Mouse (Mus musculus): ENCODE results near the gene Zfp771.
"Not testable (repeated sequence)": the region's sequence is repeated elsewhere in the genome, so short reads cannot be mapped to it uniquely, and the experiment has no call there.

Gene Zfp771

DNA sequence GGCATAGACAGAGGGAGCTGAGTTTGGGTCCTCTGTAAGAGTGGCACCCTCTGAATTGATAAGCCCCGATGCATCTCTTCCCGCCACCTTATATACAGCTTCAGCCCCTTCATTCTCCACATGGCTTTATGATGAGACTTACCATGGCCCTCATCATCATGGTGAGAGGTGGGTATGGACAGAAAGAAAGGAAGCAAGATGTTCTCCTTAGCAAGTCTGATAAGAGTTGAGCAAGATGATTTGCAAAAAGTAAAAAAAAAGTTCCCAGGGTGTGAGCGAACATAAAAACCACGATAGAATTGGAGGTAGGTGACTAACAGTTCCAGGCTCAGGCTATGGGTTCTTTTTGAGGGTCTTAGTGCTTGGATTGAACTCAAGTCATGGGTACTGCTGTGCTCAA lies 25.4 kb upstream of the Zfp771 start:
- DNase-seq: no peak

DNA sequence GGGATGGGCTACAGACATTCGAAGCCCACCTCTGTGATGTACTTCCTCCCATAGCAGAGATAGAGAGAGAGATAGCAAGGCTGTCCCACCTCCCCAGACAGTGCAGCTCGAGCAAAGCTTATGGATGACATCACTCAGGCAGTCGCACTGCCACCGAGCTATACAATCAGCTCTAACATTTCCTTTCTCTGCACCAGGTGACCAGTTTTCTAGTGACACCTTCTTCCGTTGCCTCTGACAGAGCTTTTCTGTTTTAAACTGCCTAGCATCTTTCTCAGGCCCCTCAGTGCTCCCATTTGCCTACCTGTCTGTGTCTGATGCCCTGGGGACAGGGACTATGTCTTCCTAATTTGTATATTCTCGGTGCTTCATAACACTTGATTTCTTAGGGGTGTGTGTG lies 23.6 kb upstream of the Zfp771 start:
- no peak for DNase-seq

DNA sequence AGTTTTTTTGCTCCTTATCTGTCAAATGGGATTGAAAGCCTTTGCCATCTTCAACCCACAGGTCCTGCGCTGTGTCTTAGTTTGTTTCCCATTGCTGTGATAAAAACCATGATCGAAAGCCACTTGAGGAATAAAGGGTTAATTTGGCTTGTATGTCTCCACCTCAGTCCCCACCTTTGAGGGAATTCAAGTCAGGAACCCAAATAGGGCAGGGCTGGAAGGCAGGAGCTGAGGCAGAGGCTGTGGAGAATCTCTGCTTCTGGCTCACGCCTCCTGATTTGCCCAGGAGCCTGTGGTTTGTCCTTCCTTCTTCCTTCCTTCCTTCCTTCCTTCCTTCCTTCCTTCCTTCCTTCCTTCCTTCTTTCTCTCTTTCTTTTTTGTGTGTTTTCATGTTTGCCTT lies 21.0 kb upstream of the Zfp771 start:
- DNase-seq: no peak

DNA sequence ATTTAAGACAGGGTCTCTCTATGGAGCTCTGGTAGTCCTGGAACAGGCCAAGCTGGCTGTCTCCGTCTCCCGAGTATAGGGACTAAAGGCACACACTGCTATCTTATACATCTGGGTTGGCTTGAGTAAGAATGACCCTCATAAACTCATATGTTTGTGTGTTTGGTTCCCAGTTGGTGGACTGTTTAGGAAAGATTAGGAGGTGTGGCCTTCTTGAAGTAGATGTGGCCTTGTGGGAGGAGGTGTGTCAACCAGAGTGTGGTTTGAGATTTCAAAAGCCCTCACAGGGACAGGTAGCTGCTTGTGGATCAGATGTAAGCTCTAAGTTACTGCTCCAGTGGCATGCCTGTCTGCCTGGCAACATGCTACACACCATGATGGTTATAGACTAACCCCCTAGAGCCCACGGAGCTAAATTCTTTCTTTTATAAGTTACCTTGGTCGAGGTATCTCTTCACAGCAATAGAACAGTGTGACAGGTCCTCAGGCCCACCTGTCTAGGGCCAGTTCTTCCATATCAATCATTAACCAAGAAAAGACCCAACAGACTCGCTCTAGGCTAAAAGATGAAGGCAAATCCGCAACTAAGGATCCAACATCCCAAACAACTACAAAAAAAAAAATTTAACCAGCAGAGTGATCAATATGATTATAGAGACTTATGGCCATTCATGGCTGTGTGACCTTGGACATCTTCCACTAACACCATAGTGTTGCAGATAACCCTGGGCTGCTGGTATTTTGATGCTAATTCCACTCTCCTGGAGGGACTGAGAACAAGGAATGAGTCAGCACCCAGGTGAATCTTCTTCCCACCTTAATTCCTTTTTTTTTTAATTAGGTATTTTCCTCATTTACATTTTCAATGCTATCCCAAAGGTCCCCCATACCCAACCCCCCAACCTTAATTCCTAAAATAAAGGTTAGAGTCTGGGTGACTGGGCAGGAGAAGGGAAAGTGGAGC lies 20.3 kb upstream of the Zfp771 start:
- no peak for DNase-seq

DNA sequence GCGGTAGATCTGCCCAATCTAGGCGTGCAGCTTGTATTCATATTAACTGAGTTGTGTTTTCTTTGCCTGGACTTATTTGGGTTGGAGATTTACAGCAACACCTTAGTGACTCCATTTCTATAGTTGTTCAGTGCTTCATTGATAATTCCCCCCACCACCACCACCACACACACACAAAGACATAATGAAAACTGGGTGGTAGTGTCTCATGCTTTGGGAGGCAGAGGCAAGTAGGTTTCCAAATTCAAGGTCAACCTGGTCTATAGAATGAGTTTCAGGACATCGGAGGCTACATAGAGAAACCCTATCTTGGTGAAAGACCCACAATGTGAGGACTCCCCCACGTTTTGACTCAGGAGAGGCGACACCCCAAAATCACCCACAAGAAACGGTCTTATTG lies 19.5 kb upstream of the Zfp771 start:
- no peak for DNase-seq

DNA sequence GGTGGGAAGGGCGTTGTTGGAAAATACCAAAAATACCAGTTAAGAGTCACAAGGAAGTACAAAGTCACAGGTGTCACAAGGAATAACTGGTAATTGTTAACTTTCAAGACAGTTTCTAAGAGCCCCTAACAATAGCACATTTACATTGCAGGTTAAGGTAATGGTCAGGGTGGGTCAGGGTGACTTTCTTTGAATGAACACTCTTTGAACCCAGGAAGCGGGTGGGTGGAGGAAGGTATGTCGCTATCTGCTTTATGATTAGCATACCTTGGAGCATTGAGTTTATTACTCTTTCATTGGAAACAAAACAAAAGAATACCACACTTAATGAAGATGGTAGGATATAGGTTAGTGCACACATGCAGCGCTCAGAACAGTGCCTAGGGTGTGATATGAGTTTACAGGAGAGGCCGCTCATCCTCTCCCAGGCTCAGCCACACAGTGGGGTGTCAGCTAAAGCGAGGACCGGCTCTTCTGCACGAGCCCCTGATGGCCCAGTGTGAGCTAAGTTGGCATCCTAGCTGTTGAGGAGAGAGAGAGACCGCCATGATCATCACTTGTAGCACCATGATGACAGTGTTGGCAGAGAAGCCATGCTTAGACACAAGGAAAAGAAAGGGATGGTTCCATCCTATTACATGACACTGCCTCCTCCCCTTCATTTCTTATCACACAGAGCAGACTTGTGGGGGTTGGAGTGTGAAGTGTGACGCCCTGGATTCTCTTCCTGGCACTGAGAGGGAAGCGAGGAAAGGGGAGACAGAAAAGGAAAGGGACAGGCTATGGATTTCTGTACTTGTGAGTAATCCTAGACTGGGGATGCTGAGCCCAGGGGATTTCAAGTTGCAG lies 18.7 kb upstream of the Zfp771 start:
- no peak for DNase-seq

DNA sequence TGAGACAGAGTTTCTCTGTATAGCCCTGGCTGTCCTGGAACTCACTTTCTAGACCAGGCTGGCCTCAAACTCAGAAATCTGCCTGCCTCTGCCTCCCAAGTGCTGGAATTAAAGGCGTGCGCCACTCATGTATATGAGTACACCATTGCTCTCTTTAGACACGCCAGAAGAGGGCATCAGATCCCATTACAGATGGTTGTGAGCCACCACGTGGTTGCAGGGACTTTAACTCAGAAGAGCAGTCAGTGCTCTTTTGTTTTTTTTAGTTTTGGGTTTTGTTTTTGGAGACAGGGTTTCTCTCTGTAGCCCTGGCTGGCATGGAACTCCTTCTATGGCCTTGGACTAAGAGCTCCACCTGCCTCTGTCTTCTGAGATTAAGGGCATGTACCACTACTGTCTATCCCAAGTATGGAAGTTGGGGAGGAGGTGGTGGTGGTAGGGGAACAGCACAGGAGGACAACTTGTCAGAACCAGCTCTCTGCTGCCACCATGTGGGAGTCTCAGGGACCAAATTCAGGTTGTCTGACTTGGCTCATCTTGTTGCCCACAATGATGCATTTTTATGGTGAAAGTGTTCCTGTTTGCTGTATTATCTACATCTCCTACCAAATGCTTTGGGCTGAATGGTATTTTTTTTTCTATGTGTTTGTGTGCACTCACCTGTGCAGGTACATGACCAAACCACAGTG lies 15.3 kb upstream of the Zfp771 start:
- peak; percentile 86 for DNase-seq

DNA sequence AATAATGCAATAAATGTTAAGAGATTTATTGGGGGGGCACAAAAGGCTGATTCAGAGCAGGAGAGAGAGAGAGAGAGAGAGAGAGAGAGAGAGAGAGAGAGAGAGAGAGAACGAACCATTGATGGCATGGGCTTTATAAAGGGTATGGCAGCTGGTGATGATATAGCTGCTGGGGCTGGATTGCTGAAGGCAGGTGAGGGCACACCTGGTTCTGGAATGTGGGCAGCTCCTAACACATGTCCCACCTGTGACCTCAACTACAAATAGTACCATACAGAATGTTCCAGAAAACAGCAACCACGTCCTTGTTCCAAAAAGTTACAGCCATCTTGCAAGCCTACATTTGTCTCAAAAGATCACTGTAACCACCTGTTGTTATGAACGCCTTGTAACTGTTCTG lies 12.7 kb upstream of the Zfp771 start:
- no peak for DNase-seq

DNA sequence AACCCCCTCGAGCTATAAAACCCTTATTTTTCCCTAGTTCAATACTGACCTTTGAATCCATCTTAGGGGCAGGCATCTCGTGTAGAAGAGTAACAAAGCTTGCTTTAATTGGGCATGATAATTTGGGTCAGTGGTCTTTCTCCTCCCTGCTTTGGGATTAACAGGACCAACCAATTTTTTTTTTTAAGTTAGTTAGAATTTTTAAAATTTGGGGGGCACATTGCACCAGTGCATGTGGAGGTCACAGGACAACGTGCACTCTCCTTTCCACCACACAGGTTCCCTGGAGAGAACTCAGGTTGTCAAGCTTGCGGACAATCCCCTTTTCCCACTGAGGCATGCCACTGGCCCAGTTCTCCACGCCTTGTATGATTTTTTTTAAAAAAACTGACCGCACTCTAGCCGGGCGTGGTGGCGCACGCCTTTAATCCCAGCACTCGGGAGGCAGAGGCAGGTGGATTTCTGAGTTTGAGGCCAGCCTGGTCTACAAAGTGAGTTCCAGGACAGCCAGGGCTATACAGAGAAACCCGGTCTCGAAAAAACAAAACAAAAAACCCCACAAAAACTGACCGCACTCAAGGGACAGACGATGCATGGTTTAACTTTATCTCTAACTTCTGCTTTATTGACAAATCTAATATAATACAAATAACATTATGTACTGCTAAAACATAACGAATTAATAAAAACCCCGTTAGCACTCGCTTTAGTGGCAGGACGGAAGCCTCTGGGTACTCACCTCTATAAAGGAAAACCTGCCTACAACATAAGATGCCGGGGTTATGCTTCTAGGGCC lies 12.1 kb upstream of the Zfp771 start:
- DNase-seq: no peak

DNA sequence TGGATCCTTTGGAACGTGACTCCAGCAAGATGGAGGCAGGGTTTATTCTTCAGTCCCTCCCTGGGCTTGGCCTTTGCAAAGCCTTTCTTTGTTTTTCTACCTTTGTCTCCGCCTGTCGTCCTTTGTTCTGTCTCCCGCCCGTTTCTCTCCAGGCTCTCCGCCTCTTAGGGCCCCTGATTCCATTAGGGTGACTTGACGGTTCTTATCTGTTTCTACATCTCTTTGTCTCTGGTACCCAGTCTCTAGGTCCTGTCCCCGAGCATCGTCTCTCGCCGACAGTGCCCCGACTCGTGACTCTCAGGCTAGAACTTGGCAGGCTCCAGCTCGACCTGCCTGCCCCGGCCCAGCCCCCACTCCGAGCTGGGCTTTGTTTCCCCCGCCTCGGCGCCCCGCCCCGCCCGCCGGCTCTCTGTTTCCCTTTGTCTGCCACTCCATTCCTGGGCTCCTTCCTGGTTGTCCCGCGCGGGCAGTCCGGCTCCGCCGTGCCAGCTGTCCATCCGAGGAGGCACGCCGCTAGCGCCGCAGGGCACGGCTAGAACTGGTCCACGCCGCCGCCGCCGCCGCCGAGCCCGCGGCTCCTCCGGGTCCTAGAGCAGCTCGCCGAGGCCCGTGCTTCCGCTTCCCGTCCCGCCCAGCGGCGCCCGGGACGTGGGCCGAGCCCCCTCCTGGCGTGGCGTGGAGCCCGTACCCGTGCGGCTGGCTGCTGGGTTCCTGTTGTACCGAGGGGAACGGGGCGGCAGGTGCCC lies 11.3 kb upstream of the Zfp771 start, which contains the start of the genes Zfp553 and Sept1:
Zfp553 (plus strand) TSS at position 440 of the 746 bp plus-strand sequence.
Sept1 (minus strand) TSS at position 509 of the 746 bp plus-strand sequence.
- peak; percentile 96 for DNase-seq

DNA sequence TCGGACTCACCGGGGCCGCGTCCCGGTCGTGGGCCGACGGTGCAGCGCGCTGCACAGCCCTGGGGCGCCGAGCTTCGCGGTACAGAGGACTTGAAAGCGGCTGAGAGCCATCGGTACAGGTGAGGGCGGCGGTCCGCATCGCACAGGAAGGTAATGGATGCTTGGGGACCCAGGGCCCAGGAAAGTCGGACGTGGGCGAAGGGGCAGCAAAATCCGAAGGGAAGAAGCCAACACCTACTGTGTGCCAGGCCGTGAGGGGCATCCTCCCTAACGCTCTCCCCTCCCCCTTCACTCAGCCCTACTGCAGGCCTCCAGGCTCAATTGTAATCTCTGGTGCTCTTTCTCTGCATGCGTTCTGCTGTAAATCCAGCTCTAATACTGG lies 10.7 kb upstream of the Zfp771 start:
- DNase-seq: no peak

DNA sequence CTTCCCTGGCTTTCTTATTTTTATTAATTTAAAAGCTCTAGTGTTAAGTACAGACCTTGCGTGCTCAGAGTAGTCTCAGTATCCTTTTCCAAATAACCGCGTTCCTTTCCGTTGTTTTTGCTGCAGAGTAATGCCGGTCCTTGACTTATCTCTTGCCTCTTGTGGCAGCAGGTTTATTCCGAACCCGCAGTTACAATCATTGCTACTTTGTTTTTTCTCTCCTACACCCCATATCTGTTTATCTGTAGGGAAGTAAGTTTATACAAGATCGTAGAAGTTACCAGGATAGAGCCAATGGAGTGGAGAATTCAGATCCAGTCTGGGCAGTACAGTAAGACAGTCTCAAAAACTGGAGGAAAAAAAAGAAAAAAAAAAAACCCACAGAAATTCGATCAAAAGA lies 10.3 kb upstream of the Zfp771 start:
- no peak for DNase-seq

DNA sequence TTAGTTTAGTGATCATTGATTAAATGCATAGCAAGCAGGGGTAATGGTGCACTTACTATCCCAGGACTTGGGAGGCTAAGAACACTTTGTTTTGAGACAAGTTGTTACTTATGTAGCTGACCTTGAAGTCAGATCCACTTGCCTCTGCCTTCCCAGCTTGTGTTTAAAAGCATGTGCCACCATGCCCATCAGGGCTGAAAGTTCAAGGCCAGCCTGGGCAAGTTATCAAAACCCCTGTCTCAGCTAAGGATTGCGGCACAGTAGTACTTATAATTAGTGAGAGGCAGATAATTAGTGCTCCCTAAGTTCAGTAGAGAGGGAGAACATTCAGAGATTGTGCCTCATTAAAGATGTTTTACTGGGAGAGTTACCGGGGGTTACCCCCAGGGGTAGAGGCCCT lies 9.3 kb upstream of the Zfp771 start:
- DNase-seq: no peak

DNA sequence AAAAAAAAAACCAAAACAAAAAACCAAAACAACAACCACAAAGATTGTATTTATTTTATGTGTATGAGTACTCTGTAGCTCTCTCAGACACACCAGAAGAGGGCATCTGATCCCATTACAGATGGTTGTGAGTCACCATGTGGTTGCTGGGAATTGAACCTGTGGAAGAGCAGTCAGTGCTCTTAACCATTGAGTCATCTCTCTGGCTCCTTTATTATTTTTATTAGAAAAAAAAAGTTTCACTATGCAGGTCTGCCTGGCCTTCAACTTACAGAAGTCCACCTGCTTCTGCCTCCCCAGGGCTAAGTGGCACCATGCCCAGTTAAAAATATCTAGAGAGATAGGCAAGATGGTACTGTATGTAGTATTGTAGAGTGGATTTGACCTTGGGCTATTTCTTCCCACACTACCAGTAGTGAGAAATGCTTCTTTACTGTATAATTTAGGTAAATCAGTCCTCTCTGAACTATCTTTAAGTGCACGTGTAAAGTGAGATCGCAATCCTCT lies 660 bp upstream of the Zfp771 start:
- no peak for DNase-seq

DNA sequence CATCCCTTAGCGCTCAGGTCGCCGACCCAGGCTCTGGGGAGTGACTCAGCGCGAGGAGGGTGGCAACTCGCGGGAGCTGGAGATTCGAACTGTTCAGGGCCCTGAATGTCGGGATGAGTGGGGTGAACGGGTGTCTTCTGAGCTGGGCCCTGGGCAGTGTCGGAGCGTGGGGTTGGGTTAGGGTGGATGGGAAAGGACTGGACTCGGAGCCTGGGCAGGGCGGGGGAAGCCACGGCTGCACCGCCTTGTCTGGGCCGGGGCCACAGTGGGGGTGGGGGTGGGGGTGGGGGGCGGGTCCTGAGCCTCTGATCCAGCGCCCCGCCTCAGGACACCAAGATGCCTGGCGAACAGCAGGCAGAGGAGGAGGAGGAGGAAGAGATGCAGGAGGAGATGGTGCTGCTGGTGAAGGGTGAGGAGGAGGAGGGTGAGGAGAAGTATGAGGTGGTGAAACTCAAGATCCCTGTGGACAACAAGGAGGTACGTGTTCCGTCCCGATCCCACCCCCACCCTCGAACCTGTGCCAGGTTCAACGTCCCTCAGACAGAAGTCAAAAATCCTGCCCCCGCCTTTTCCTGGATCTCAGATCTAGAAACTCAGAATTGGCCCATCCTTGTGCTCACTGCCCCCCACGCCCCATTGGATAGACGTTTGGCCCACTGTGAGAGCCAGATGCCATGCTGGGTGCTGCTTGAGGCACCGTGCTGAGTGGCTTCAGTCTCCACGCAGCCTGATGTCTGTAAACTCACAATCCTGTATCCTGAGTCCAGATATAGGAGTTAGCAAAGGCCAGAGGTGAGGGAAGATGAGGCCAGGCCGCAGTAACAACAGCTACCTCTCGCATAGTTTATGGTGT lies 810 bp downstream of the Zfp771 start:
- peak; percentile 25 for DNase-seq

DNA sequence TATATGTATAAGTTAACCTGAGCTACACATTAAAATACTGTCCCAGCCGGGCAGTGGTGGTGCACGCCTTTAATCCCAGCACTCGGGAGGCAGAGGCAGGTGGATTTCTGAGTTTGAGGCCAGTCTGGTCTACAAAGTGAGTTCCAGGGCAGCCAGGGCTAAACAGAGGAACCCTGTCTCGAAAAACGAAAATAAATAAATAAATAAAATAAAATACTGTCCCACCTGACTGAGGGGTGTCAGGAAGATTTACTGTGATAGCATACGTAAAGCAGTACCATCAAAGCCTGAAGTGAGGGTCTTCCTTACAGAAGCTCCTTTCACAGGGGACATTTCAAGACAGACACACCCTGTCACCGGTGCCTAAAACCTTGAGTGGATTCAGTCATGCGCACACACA lies 6.4 kb downstream of the Zfp771 start:
- not testable (repeated sequence) for DNase-seq

DNA sequence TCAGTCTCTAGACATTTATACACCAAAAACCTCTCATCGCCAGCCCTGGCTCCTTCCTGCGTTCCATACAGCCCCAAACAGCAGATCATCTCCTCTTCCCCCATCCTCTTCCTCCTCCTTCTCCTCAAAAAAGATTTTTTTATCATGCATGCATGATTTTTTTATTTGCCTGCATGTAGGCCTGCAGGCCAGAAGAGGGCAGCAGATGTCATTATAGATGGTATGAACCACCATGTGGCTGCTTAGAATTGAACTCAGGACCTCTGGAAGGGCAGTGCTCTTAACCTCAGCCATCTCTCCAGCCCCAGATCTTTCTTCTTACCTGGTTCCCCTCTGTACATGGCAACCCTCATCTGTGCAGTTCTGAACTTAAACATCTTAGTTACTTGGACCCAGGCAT lies 8.3 kb downstream of the Zfp771 start:
- DNase-seq: peak; percentile 42

DNA sequence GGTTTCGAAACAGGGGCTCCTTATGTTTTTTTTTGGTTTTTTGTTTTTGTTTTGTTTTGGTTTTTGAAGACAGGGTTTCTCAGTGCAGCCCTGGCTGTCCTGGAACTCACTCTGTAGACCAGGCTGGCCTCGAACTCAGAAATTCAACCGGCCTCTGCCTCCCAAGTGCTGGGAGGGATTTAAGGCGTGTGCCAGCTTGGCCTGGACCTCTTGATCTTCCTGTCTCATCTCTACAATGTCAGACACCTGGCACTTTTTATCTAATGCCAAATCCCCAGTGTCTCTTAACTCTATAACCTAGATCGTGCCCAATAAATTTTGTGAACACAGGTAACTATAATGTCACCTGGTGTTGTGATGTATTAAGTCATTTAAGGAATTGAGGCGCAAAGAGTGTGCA lies 9.3 kb downstream of the Zfp771 start:
- DNase-seq: no peak

DNA sequence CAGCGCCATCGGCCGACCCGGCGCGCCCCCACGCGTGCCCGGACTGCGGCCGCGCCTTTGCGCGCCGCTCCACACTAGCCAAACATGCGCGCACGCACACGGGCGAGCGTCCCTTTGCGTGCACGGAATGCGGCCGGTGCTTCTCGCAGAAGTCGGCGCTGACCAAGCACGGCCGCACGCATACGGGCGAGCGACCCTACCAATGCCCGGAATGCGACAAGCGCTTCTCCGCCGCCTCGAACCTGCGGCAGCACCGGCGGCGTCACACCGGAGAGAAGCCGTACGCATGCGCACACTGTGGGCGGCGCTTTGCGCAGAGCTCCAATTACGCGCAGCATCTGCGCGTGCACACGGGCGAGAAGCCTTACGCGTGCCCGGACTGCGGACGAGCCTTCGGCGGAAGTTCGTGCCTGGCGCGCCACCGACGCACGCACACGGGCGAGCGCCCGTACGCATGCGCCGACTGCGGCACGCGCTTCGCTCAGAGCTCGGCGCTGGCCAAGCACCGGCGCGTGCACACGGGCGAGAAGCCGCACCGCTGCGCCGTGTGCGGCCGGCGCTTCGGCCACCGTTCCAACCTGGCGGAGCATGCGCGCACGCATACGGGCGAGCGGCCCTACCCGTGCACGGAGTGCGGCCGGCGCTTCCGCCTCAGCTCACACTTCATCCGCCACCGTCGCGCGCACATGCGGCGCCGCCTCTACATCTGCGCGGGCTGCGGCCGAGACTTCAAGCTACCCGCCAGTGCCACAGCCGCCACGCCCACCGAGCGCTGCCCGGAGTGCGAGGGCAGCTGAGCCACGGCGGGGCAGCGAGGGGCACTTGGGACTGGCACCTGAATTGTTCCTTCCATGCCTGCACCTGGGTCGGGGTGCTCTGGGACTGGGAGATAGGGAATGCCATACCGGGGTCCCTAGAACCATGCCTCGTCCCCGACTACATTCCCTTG lies 10.0 kb downstream of the Zfp771 start:
- DNase-seq: peak; percentile 98

Measured in retina, postnatal 1 day (tissue).